Mouse (Mus musculus): ENCODE results near the gene Slc25a48.
A peak's percentile ranks its signal among the peaks of the same experiment; 100 is the strongest.

Slc25a48 gene

DNA sequence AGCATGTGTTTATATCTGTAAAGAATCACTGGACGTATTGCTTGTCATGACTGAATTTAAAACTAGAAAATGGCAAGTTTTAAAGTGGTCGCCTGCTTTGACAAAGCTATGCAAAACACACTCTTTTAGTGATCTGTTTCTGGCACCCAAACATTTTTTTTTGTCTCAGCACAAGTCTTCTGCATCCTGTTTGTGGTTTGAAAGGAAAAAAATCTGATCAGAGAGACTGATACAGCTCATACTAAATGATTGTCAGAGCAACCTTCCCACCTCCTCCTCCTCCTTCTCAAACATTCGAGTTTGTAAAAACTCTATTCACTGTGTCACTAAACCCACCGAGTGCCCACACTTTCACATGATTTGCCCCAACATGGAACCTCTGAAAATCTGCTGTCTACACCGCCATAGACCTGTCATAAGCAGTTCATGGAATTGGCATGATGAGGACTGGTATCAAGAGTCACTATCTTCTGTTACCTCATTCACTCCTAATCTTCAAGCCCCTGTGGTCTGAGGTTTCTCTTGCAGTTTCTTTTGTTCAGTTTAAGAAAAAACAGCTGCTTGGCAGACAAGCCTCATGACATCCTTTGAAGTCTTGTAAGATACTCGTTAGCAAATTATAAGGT is 68.8 kb downstream of the Slc25a48 start:
- no peak for DNase-seq (ENCODE audit: extremely low read depth, insufficient read length, low spot score)

DNA sequence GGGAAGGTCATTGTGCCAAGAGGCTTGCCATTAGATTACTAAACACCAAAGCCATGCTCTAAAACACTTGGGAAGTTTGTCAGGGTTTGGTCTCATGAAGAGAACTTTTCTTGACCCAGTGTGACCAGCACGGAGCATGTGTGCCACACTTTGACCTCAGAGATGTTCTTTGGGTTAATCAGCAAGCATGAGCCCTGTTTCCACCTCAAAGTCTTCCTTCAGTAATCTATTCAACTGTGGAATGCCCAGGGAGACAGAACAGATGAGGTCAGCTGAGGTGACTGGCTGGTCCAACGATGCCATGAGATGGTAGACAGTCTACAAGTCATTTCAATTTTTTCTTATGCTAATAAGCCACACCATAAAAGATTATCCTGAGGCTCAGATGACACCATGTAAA is 71.6 kb downstream of the Slc25a48 start:
- no peak for DNase-seq (ENCODE audit: extremely low read depth, insufficient read length, low spot score)

DNA sequence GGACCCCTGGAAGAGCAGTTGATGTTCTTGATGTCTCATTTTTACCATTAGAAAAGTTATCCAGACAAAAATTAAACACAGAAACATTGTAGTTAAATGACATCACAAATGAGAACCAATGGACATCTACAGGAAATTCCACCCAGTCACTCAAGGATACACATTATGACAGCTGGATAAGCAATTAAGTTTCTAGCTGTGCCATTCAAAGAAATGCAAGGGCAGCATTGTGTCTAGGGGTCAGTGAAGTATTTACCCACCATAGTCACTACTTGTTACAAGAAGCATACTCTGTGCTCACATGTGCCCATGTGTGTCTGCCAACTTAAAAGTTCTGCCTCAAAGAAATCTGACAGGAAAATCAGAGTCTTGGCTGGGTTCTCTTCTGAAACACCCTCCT is 75.4 kb downstream of the Slc25a48 start:
- no peak for DNase-seq (ENCODE audit: extremely low read depth, insufficient read length, low spot score)

- DNase-seq (ENCODE audit: extremely low read depth, insufficient read length, low spot score) = no peak
Observed at GRCm38 (mm10) chr13:56516311-56516710, 78.2 kb downstream of the Slc25a48 start.

GRCm38 (mm10) chr13:56516816-56517215 is 78.7 kb downstream of the Slc25a48 start:
- no peak for DNase-seq (ENCODE audit: extremely low read depth, insufficient read length, low spot score)

- peak; percentile 96 for DNase-seq (ENCODE audit: extremely low read depth, insufficient read length, low spot score)
Observed at GRCm38 (mm10) chr13:56522081-56522820, 84.1 kb downstream of the Slc25a48 start, which contains the start of gene Fbxl21. Fbxl21 (plus strand) TSS chr13:56522472.

- DNase-seq (ENCODE audit: extremely low read depth, insufficient read length, low spot score) = no peak
Observed at GRCm38 (mm10) chr13:56522821-56523167, 84.6 kb downstream of the Slc25a48 start.
